Mouse (Mus musculus) small intestine, adult 2 months (tissue): ENCODE data around the gene Tfip11. TPM values are rescaled to one million over a fixed set of nuclear protein-coding genes. Genes with fewer than 3 reads are reported as not detected.
A peak's percentile ranks its signal among the peaks of the same experiment; 100 is the strongest.

Experiments used
- H3K27ac ChIP-seq: fragments of 200-500 bp; 2 replicates; pipeline ENCODE4 v1.5.1; 2012; ENCODE audit warnings: low read depth, low read length, control low read depth, inconsistent platforms; ENCODE audit not compliant: insufficient read depth
- H3K27me3 ChIP-seq: fragments of 200-500 bp; 2 replicates; pipeline ENCODE4 v1.6.1; 2012; ENCODE audit warnings: mild to moderate bottlenecking, moderate library complexity, low read length, inconsistent platforms; ENCODE audit not compliant: control insufficient read depth, insufficient read depth
- H3K36me3 ChIP-seq: fragments of 200-500 bp; 2 replicates; pipeline ENCODE4 v1.6.1; 2012; ENCODE audit warnings: mild to moderate bottlenecking, low read length, control low read depth, inconsistent platforms; ENCODE audit not compliant: control insufficient read depth, insufficient read depth
- H3K4me1 ChIP-seq: fragments of 200-500 bp; 2 replicates; pipeline ENCODE4 v1.6.1; 2012; ENCODE audit warnings: low read length, inconsistent platforms, mixed read lengths; ENCODE audit not compliant: control insufficient read depth, insufficient read depth, insufficient read length
- H3K4me3 ChIP-seq: fragments of 200-500 bp; 2 replicates; pipeline ENCODE4 v1.5.1; 2012; ENCODE audit warnings: low read depth, mild to moderate bottlenecking, control low read depth, inconsistent platforms, low read length, moderate library complexity
- CTCF ChIP-seq: fragments of 200-500 bp; IDR thresholded peaks from 2 replicates; pipeline ENCODE4 v1.5.1; 2012; ENCODE audit warnings: low read depth, mild to moderate bottlenecking, control low read depth, inconsistent platforms, low read length, moderate library complexity, mixed read lengths; ENCODE audit not compliant: insufficient replicate concordance, insufficient read length; ENCODE audit errors: extremely low read depth
- POLR2A ChIP-seq: fragments of 200-500 bp; IDR thresholded peaks from 2 replicates; pipeline ENCODE4 v1.6.1; 2012; ENCODE audit warnings: low read depth, mild to moderate bottlenecking, control low read depth, inconsistent platforms, low read length, moderate library complexity
- WGBS: fragments of 180-500 bp; shearing (Covaris S2); methylation state at CpG from one replicate; pipeline ENCODE4 v1.1.7; 2018; 5-methylcytosine and 5-hydroxymethylcytosine counted together
- polyA plus RNA-seq: library from polyadenylated mRNA; depleted of rRNA; stranded (reverse); fragments of >200 nt; gene quantifications from 2 replicates; pipeline ENCODE4 v1.2.3, GENCODE M21; 2012

The Tfip11 gene
- polyA plus RNA-seq, 1 experiment, result 40.0 TPM

DNA sequence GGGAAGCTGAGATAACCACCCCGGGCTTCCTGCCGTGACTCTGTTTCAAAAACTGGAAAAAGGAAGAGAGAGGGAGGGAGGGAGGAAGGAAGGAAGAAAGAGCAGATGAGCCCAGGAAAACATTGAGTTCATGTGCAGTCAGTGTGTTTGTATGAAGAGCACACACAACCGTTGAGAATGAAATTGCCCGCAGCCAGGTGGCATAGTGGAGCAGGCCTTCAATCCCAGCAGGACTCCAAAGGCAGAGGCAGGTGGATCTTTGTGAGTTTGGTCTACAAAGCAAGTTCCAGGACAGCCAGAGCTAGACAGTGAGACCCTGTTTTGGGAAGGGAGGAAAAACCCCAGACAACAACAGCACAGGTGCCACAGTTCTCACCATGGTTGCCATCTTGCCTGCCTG is 41.2 kb downstream of the Tfip11 start:
- no peaks in the 10 kb centered on the region for H3K4me1 ChIP-seq
- no peaks in the 10 kb centered on the region for H3K27me3 ChIP-seq
- H3K4me3 ChIP-seq, result no peak overlapping the region
- 89% methylated on average over 4 of the region's 4 CpGs for WGBS
- peaks cover 37% of the 10 kb centered on the region for H3K36me3 ChIP-seq
- no peak overlapping the region for H3K27ac ChIP-seq
- TF ChIP-seq POLR2A (no peak), CTCF (no peak)

DNA sequence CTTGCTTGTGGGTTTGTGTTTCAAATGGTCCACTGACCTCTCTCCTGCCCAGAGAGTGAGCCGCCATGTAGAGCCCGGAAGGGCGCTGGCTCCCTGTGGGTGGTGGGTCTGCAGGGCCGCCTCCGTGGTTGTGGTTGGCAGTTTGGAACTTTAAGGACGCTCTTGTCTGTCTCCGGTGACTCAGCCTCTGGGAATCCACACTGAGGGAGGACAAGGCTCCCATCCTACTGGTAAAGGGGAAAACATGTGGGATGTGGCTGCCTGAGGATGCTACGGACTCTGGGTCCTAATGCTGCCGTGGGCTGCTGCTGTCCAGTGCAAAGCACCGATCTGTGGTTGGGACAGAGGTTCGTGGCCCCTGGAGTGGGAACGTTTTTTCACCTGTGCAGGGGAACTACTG is 41.8 kb downstream of the Tfip11 start:
- Histone ChIP-seq H3K36me3 (peaks cover 35% of the 10 kb centered on the region), H3K27ac (no peak overlapping the region), H3K4me1 (no peaks in the 10 kb centered on the region), H3K4me3 (no peak overlapping the region), H3K27me3 (no peaks in the 10 kb centered on the region)
- TF ChIP-seq POLR2A (no peak), CTCF (no peak)
- WGBS, result 83% methylated on average over 12 of the region's 12 CpGs

DNA sequence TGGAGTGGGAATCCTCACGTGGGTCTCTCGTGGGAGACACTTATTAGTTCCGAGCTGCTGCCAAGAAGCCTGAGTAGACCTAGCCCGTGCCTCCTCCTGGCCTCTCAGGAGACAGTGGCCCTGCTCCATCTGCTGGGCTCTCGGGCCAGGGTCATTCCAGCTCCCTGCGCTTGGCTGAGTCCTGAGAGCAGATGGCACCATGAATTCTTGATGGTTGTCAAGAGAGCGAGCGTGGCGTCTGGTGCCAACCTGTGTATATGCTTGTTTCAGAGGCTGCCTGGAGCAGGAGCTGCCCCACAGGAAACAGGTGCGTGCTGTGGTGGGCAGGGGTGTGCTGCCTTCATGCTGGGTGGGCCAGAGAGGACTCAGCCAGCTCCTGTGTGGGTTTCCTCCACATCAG is 42.5 kb downstream of the Tfip11 start:
- no peaks in the 10 kb centered on the region for H3K4me1 ChIP-seq
- no peak overlapping the region for H3K4me3 ChIP-seq
- 88% methylated on average over 10 of the region's 10 CpGs for WGBS
- H3K27ac ChIP-seq, result 0 out of 2 replicates have a peak overlapping the region, but pooled peaks have one; percentile 24
- H3K27me3 ChIP-seq, result no peaks in the 10 kb centered on the region
- TF ChIP-seq CTCF, result no peak
- no peak for TF ChIP-seq POLR2A
- peaks cover 28% of the 10 kb centered on the region for H3K36me3 ChIP-seq

- peaks cover 25% of the 10 kb centered on the region for H3K36me3 ChIP-seq
- TF ChIP-seq CTCF (no peak), POLR2A (no peak)
- H3K27ac ChIP-seq, result no peak overlapping the region
- 84% methylated on average over 13 of the region's 13 CpGs for WGBS
- H3K4me3 ChIP-seq, result no peak overlapping the region
- no peaks in the 10 kb centered on the region for H3K4me1 ChIP-seq
- H3K27me3 ChIP-seq, result no peaks in the 10 kb centered on the region
These were observed 43.2 kb downstream of the Tfip11 start for GRCm38 (mm10) chr5:112369326-112369725.

DNA sequence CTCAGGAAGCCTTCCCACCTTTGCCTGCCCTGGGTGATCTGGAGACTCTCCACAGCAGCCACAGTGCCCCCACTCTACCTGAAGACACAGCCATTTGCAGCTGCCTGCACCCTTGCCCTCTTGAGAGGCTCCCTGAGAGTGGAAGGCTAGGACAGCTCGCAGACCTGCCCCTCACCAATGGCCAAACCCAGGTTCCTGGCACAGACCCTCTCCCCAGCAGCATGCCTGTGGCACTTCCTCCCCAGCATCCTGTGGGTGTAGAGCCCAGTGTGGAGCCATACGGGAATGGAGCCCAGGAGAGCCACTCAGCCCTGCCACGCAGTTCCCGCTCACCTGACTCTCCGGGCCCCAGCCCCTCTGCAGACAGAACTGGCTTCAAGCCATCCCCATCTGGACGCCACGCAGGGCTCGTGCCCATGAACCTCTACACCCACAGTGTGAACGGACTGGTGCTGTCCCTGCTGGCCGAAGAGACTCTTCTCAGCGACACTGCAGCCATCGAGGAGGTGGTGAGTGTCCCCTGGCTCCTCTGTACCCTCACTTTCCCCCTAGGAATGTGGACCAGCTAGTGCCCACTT is 44.2 kb downstream of the Tfip11 start:
- no peaks in the 10 kb centered on the region for H3K4me1 ChIP-seq
- TF ChIP-seq POLR2A, result no peak
- TF ChIP-seq CTCF, result no peak
- 91% methylated on average over 12 of the region's 12 CpGs for WGBS
- H3K27me3 ChIP-seq, result no peaks in the 10 kb centered on the region
- no peak overlapping the region for H3K27ac ChIP-seq
- peaks cover 25% of the 10 kb centered on the region for H3K36me3 ChIP-seq
- no peak overlapping the region for H3K4me3 ChIP-seq

- TF ChIP-seq POLR2A (no peak), CTCF (no peak)
- Histone ChIP-seq H3K4me3 (no peak overlapping the region), H3K4me1 (no peaks in the 10 kb centered on the region), H3K36me3 (peaks cover 21% of the 10 kb centered on the region), H3K27ac (no peak overlapping the region), H3K27me3 (no peaks in the 10 kb centered on the region)
- 87% methylated on average over 7 of the region's 7 CpGs for WGBS
These were observed 45.8 kb downstream of the Tfip11 start for GRCm38 (mm10) chr5:112371933-112372332.

GRCm38 (mm10) chr5:112376111-112376510 is 50.0 kb downstream of the Tfip11 start:
- Histone ChIP-seq H3K4me1 (no peaks in the 10 kb centered on the region), H3K36me3 (peaks cover 24% of the 10 kb centered on the region)
- 90% methylated on average over 4 of the region's 4 CpGs for WGBS

More at GRCm38 (mm10) chr5:112376111-112376510, 50.0 kb downstream of the Tfip11 start:
- H3K27ac ChIP-seq, result no peak overlapping the region
- no peak for TF ChIP-seq POLR2A
- no peak for TF ChIP-seq CTCF
- H3K27me3 ChIP-seq, result no peaks in the 10 kb centered on the region
- no peak overlapping the region for H3K4me3 ChIP-seq
